Mouse (Mus musculus): Measurements from ENCODE around the gene Dcps.

Dcps gene

GRCm38 (mm10) chr9:35175251-35176123, at the start of gene Dcps:
Gene Dcps (minus strand): TSS chr9:35176061.
- DNase-seq (ENCODE audit: low read depth) = peak; percentile 95

- DNase-seq (ENCODE audit: low read depth) = no peak
Measured at GRCm38 (mm10) chr9:35223466-35223865, 47.6 kb upstream of the Dcps start.

GRCm38 (mm10) chr9:35217963-35218362, 42.1 kb upstream of the Dcps start:
- DNase-seq (ENCODE audit: low read depth) = no peak

GRCm38 (mm10) chr9:35211573-35212511, 36.0 kb upstream of the Dcps start:
- DNase-seq (ENCODE audit: low read depth) = no peak

GRCm38 (mm10) chr9:35210542-35211474, 34.9 kb upstream of the Dcps start, which contains the start of gene Foxred1:
Gene Foxred1 (minus strand): TSS chr9:35211055.
- DNase-seq (ENCODE audit: low read depth) = peak; percentile 99

- no peak for DNase-seq (ENCODE audit: low read depth)
Measured at GRCm38 (mm10) chr9:35204421-35204820, 28.6 kb upstream of the Dcps start.

GRCm38 (mm10) chr9:35203536-35203935, 27.7 kb upstream of the Dcps start:
- no peak for DNase-seq (ENCODE audit: low read depth)

- DNase-seq (ENCODE audit: low read depth) = peak; percentile 37
Measured at GRCm38 (mm10) chr9:35200529-35201060, 24.7 kb upstream of the Dcps start.

GRCm38 (mm10) chr9:35199772-35200471, 24.1 kb upstream of the Dcps start, which contains the start of the genes Srpr and Tirap:
Gene Srpr (plus strand): TSS chr9:35200175.
Gene Tirap (minus strand): TSS chr9:35200291.
- DNase-seq (ENCODE audit: low read depth) = peak; percentile 81

- peak; percentile 58 for DNase-seq (ENCODE audit: low read depth)
Measured at GRCm38 (mm10) chr9:35198945-35199771, 23.3 kb upstream of the Dcps start.

GRCm38 (mm10) chr9:35198351-35198750, 22.5 kb upstream of the Dcps start:
- DNase-seq (ENCODE audit: low read depth) = no peak

- DNase-seq (ENCODE audit: low read depth) = no peak
Measured at GRCm38 (mm10) chr9:35197625-35198024, 21.8 kb upstream of the Dcps start.

GRCm38 (mm10) chr9:35194048-35194447, 18.2 kb upstream of the Dcps start:
- peak; percentile 44 for DNase-seq (ENCODE audit: low read depth)

GRCm38 (mm10) chr9:35192983-35193542, 17.2 kb upstream of the Dcps start:
- no peak for DNase-seq (ENCODE audit: low read depth)

GRCm38 (mm10) chr9:35188700-35189099, 12.8 kb upstream of the Dcps start:
- no peak for DNase-seq (ENCODE audit: low read depth)

- no peak for DNase-seq (ENCODE audit: low read depth)
Measured at GRCm38 (mm10) chr9:35187351-35187903, 11.6 kb upstream of the Dcps start.

- no peak for DNase-seq (ENCODE audit: low read depth)
Measured at GRCm38 (mm10) chr9:35186430-35186829, 10.6 kb upstream of the Dcps start.

GRCm38 (mm10) chr9:35183359-35183758, 7.5 kb upstream of the Dcps start:
- no peak for DNase-seq (ENCODE audit: low read depth)

- peak; percentile 66 for DNase-seq (ENCODE audit: low read depth)
Measured at GRCm38 (mm10) chr9:35182832-35183231, 7.0 kb upstream of the Dcps start.
